Mouse (Mus musculus): ENCODE measurements at regions not wholly inside any gene's neighbourhood (a gene's known extent, or its start where the extent isn't known, plus 50 kb on each side); places are given as distances from the start of the nearest gene placed in this dataset.

DNA sequence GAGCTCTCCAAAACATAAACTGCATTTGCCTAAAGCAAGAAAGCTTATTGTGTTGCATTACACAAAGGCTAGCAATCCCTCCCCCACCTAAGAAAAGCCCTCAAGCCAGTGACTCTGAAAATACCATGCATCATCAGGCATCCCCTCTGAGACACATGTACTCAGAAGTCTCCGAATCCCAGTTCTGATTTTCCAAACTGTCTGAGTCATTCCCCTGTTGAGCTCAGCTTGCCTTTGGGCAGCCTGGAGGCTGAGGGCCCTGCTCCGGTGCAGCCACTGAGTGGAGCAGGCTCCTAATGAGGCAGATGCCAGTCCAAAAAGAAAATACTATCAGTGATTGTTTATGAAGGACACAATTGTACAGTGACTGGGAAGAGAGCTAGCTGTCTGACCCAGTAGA is 507.5 kb upstream of the Cdh11 start:
- no peak overlapping the region for H3K4me3 ChIP-seq (ENCODE audit: low read length)
- ATAC-seq (ENCODE audit: low FRiP score, low TSS enrichment) = no peak
- H3K27ac ChIP-seq (ENCODE audit: low read length) = no peak overlapping the region
- no peak overlapping the region for H3K9ac ChIP-seq (replicated peaks; ENCODE audit: low read length)
- 58% methylated on average over 2 of the region's 2 CpGs for WGBS
- H3K4me2 ChIP-seq (replicated peaks; ENCODE audit: low read depth, low read length) = no peak overlapping the region
- no peaks in the 10 kb centered on the region for H3K27me3 ChIP-seq (ENCODE audit: insufficient read depth, low read length)
- H3K36me3 ChIP-seq (ENCODE audit: insufficient read depth, low read length) = no peaks in the 10 kb centered on the region
- no peaks in the 10 kb centered on the region for H3K9me3 ChIP-seq (ENCODE audit: low read length)
- H3K4me1 ChIP-seq (ENCODE audit: insufficient read depth, low read length) = peaks cover 3% of the 10 kb centered on the region; the same call in 1 of the 2 replicates

DNA sequence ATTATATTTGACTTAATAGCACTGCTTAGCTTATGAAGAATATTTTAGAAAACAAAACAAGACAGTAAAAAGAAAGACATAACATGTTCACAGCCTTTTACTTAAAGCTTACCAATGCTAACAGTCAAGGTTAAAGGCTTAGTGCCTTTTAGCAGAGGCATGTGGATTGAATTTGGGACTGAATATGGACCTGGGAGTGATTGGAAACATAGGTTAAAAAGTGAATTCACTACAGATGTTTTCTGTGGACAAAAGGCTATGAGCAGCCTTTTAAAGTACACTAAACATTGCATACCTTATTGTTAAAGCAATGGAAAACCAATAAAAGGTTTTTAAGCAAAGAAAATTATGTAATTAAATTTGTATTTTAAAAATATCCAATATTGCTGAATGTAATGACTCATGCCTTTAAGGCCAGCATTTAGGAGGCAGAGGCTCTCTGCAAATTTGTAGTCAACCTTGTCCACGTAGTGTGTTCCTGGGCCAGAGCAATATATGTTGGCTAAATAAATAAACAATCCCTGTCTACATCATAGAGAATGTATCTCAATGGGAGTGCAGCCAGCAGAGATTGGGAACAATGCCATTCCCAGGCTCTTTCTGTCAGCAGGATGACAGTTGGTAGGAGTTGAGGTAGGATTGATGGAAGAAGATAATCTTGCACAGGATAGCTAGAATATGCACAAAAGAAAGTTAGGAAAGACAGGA is 521.2 kb upstream of the Cdh11 start:
- no peak overlapping the region for H3K27ac ChIP-seq (ENCODE audit: low read length)
- no peak for ATAC-seq (ENCODE audit: low FRiP score, low TSS enrichment)
- H3K4me2 ChIP-seq (replicated peaks; ENCODE audit: low read depth, low read length) = no peak overlapping the region
- H3K4me3 ChIP-seq (ENCODE audit: low read length) = no peak overlapping the region
- no peaks in the 10 kb centered on the region for H3K9me3 ChIP-seq (ENCODE audit: low read length)
- no peaks in the 10 kb centered on the region for H3K36me3 ChIP-seq (ENCODE audit: insufficient read depth, low read length)
- WGBS = 44% methylated on average over 1 of the region's 1 CpGs
- no peaks in the 10 kb centered on the region for H3K27me3 ChIP-seq (ENCODE audit: insufficient read depth, low read length)
- no peaks in the 10 kb centered on the region for H3K4me1 ChIP-seq (ENCODE audit: insufficient read depth, low read length)
- no peak overlapping the region for H3K9ac ChIP-seq (replicated peaks; ENCODE audit: low read length)

DNA sequence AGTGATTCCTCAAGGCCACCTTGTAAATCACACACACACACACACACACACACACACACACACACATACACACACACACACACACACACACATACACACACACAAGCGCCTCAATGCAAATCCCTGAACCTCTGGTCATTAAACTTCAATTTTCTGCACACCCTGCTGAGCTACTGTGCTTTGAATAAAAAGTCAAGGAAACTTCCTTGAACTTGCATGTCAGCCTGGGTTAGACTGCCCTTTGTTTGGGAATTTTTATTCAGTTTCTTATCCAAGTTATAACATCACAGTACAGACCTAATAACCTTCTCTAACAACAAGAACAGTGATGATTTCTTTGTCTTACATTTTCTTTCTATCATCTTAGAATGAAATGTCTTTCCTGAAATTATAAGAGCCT is 528.1 kb upstream of the Cdh11 start:
- no peaks in the 10 kb centered on the region for H3K9me3 ChIP-seq (ENCODE audit: low read length)
- H3K9ac ChIP-seq (replicated peaks; ENCODE audit: low read length) = no peak overlapping the region
- H3K27ac ChIP-seq (ENCODE audit: low read length) = no peak overlapping the region
- no peaks in the 10 kb centered on the region for H3K27me3 ChIP-seq (ENCODE audit: insufficient read depth, low read length)
- H3K4me1 ChIP-seq (ENCODE audit: insufficient read depth, low read length) = peaks cover 8% of the 10 kb centered on the region; the same call in 1 of the 2 replicates
- ATAC-seq (ENCODE audit: low FRiP score, low TSS enrichment) = no peak
- H3K4me2 ChIP-seq (replicated peaks; ENCODE audit: low read depth, low read length) = no peak overlapping the region
- H3K4me3 ChIP-seq (ENCODE audit: low read length) = no peak overlapping the region
- 75% methylated on average over 1 of the region's 1 CpGs for WGBS
- no peaks in the 10 kb centered on the region for H3K36me3 ChIP-seq (ENCODE audit: insufficient read depth, low read length)

DNA sequence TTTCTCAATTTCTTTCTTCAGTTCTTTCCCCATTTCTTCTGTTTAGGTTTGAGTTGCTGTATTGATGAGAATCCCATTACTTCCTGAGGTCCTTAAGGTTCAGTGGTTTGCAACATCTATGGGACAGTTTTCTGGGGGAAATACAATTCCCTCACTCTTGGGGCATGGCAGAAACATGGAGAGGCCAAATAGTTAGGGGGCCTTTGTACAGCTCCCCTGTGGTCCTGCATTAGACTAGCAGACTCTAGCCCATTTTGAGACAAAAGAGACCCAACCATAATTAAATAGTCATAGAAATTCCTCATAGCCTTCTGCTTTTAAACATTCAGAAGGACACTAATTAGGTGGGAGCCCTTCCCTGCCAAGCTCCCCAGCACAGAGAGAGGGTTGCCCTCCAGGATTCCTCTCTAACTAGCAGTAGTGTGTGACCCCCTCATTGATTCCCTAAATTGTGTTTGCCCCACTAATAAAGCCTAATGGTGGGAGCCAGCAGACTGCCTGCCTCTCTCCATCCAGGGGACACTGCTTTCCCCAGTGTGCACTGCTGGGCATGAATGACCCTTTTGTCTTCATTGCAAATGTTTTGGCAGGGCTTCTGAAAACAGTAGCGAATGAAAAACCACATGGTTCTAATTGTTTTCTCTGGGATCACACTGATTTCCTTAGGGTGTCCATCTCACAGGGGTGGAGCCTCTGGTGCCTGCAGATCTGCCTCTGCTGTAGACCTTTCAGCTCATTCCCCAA is 529.0 kb upstream of the Cdh11 start:
- Histone ChIP-seq H3K4me3 (ENCODE audit: low read length) (no peak overlapping the region), H3K9ac (replicated peaks; ENCODE audit: low read length) (no peak overlapping the region), H3K4me1 (ENCODE audit: insufficient read depth, low read length) (peaks cover 8% of the 10 kb centered on the region; the same call in 1 of the 2 replicates), H3K4me2 (replicated peaks; ENCODE audit: low read depth, low read length) (no peak overlapping the region), H3K27me3 (ENCODE audit: insufficient read depth, low read length) (no peaks in the 10 kb centered on the region), H3K36me3 (ENCODE audit: insufficient read depth, low read length) (no peaks in the 10 kb centered on the region), H3K27ac (ENCODE audit: low read length) (no peak overlapping the region), H3K9me3 (ENCODE audit: low read length) (no peaks in the 10 kb centered on the region)
- 23% methylated on average over 1 of the region's 1 CpGs for WGBS
- no peak for ATAC-seq (ENCODE audit: low FRiP score, low TSS enrichment)

DNA sequence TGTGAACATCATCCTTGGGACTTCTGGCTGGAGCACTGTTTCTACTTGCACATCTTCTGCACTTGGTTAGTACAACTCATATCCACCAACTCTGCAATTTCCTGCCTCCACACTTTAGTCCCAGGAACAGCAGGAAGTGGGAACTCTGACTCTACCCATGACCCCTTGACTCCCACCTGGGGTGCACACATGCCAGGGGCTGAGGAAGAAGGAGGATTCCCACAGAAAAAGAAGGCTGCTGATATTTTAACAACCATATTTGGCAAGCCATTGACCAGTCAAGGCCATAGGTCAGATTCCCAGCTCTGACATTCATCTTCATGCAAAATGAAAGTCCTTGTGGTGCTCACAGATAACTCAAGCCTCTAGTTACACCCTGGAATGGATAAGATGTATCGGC is 530.3 kb upstream of the Cdh11 start:
- WGBS = 81% methylated on average over 1 of the region's 1 CpGs
- Histone ChIP-seq H3K27me3 (ENCODE audit: insufficient read depth, low read length) (no peaks in the 10 kb centered on the region), H3K36me3 (ENCODE audit: insufficient read depth, low read length) (no peaks in the 10 kb centered on the region)

DNA sequence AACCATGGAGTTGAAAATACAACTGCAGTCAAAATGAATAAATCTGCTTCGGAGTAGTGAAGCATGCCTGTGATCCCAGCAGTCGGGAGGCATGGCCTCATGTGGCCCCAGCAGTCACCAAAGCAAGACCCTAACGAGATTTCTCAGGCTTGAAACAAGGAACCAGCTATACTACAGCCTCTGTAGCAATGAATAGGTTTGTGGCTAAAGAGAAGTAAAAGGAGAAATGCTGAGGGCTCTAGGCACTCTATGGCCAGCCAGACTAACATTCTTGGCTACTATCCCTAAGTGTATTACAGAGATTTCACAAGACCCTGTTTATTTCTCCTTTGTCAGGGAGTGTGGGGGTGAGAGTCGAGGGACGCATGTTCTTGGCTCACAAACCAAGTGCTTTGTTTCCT is 531.2 kb upstream of the Cdh11 start:
- peak; percentile 46; the same call in 1 of the 2 replicates for ATAC-seq (ENCODE audit: low FRiP score, low TSS enrichment)
- Histone ChIP-seq H3K4me2 (replicated peaks; ENCODE audit: low read depth, low read length) (no peak overlapping the region), H3K9me3 (ENCODE audit: low read length) (no peaks in the 10 kb centered on the region), H3K36me3 (ENCODE audit: insufficient read depth, low read length) (no peaks in the 10 kb centered on the region), H3K27ac (ENCODE audit: low read length) (peak overlapping the region; percentile 51; the same call in 1 of the 2 replicates), H3K4me1 (ENCODE audit: insufficient read depth, low read length) (peaks cover 8% of the 10 kb centered on the region; the same call in 1 of the 2 replicates), H3K4me3 (ENCODE audit: low read length) (no peak overlapping the region), H3K27me3 (ENCODE audit: insufficient read depth, low read length) (no peaks in the 10 kb centered on the region), H3K9ac (replicated peaks; ENCODE audit: low read length) (no peak overlapping the region)
- 27% methylated on average over 5 of the region's 5 CpGs for WGBS

More for the DNA sequence above, 530.3 kb upstream of the Cdh11 start:
- Histone ChIP-seq H3K4me1 (ENCODE audit: insufficient read depth, low read length) (peaks cover 8% of the 10 kb centered on the region; the same call in 1 of the 2 replicates), H3K4me3 (ENCODE audit: low read length) (no peak overlapping the region), H3K4me2 (replicated peaks; ENCODE audit: low read depth, low read length) (no peak overlapping the region), H3K9ac (replicated peaks; ENCODE audit: low read length) (no peak overlapping the region), H3K9me3 (ENCODE audit: low read length) (no peaks in the 10 kb centered on the region), H3K27ac (ENCODE audit: low read length) (no peak overlapping the region)
- ATAC-seq (ENCODE audit: low FRiP score, low TSS enrichment) = no peak

DNA sequence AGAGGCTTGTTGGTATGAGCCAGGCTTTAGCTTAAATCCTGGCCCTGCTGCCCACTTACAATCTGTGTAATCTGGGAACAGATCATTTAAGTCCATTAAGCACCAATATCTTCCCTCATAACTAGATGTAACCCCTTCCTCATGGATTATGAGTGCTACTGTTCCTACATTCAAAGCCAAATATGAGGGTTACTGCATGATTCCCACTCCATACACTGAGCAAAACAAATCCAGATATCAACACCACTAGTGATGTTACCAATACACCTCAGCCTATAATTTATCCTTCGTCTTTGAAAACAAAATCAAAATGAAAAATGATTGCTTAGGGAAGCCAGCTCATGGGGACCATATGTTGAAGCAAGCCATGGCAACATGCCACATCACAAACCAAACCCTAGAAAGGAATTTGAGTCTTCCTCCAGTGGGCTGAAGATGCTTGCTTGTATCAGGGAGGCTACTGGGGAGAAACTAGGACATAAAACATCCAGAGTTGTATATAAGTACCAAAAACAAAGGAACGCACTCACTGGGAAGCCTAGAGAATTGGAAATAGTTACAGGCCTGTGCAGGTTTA is 531.8 kb upstream of the Cdh11 start:
- Histone ChIP-seq H3K27ac (ENCODE audit: low read length) (peak overlapping the region; percentile 6; the same call in 1 of the 2 replicates), H3K36me3 (ENCODE audit: insufficient read depth, low read length) (no peaks in the 10 kb centered on the region), H3K9ac (replicated peaks; ENCODE audit: low read length) (no peak overlapping the region), H3K4me1 (ENCODE audit: insufficient read depth, low read length) (peaks cover 8% of the 10 kb centered on the region; the same call in 1 of the 2 replicates), H3K4me3 (ENCODE audit: low read length) (no peak overlapping the region), H3K4me2 (replicated peaks; ENCODE audit: low read depth, low read length) (no peak overlapping the region), H3K27me3 (ENCODE audit: insufficient read depth, low read length) (no peaks in the 10 kb centered on the region), H3K9me3 (ENCODE audit: low read length) (no peaks in the 10 kb centered on the region)
- ATAC-seq (ENCODE audit: low FRiP score, low TSS enrichment) = no peak
- 71% methylated on average over 2 of the region's 2 CpGs for WGBS

DNA sequence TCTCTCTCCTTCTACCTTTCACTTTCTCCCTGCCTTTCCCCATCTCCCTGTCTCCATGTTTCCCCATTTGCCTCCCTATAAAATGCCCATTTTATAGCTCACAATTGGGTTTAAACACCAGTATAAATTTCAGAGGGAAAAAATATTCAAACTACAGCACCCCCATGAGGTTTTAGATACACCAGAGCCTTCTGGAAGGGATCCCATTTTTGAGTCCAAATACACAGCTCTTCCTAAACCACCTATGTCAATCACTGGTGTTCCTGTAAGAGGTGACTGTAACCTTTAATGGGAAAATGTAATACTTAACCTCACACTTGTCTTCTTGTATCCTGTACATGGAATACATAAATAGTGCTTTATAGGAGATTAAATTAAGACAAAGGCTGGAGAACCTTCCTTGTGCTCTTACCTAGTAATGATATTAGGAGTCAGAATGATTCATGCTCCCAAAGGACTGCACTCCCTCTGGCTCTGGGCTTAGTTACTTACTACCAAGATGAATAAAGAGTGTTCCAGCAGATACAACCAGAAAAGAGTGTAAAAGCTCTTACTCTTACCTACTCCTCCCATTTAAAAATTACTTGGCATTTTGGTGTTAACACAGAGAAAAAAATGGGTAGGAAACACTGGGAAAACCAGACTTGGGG is 538.7 kb upstream of the Cdh11 start:
- no peaks in the 10 kb centered on the region for H3K9me3 ChIP-seq (ENCODE audit: low read length)
- H3K4me1 ChIP-seq (ENCODE audit: insufficient read depth, low read length) = no peaks in the 10 kb centered on the region
- H3K27me3 ChIP-seq (ENCODE audit: insufficient read depth, low read length) = no peaks in the 10 kb centered on the region
- H3K9ac ChIP-seq (replicated peaks; ENCODE audit: low read length) = no peak overlapping the region
- no peaks in the 10 kb centered on the region for H3K36me3 ChIP-seq (ENCODE audit: insufficient read depth, low read length)
- H3K4me2 ChIP-seq (replicated peaks; ENCODE audit: low read depth, low read length) = no peak overlapping the region
- H3K4me3 ChIP-seq (ENCODE audit: low read length) = no peak overlapping the region
- H3K27ac ChIP-seq (ENCODE audit: low read length) = no peak overlapping the region
- no peak for ATAC-seq (ENCODE audit: low FRiP score, low TSS enrichment)

DNA sequence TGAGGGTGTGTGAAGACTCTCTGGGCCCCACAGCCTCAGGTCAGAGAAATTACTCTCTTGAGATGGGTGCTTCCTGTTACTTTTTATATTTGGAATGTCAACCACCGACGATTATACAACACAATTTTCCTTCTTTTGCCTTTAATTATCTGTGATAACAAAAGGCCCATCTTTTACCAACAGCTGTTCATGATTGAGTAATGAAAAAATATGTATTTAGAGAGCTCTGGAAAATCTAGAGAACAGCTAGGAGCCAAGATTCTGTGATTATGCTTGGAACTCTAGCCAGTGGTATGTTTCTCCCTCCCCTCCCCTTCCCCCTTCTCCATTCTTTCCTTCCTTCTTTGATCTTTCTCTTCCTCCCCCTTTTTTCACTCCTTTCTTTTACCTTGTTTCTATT is 546.0 kb upstream of the Cdh11 start:
- no peak overlapping the region for H3K9ac ChIP-seq (replicated peaks; ENCODE audit: low read length)
- H3K27me3 ChIP-seq (ENCODE audit: insufficient read depth, low read length) = no peaks in the 10 kb centered on the region
- H3K9me3 ChIP-seq (ENCODE audit: low read length) = no peaks in the 10 kb centered on the region
- no peak overlapping the region for H3K4me3 ChIP-seq (ENCODE audit: low read length)
- no peak for ATAC-seq (ENCODE audit: low FRiP score, low TSS enrichment)
- WGBS = 65% methylated on average over 2 of the region's 2 CpGs
- no peaks in the 10 kb centered on the region for H3K4me1 ChIP-seq (ENCODE audit: insufficient read depth, low read length)
- H3K36me3 ChIP-seq (ENCODE audit: insufficient read depth, low read length) = no peaks in the 10 kb centered on the region
- no peak overlapping the region for H3K27ac ChIP-seq (ENCODE audit: low read length)
- H3K4me2 ChIP-seq (replicated peaks; ENCODE audit: low read depth, low read length) = no peak overlapping the region
